Mouse (Mus musculus) heart, adult 2 months (tissue): ENCODE data around the gene Tas2r134. TPM values are rescaled to one million over a fixed set of nuclear protein-coding genes. Genes with fewer than 3 reads are reported as not detected.

Experiments used
- DNase-seq, 2 experiments: peaks; one replicate each; pipeline ENCODE4 v3.0.0; 2021
- H3K27ac ChIP-seq: fragments of 200-600 bp; 2 replicates; pipeline ENCODE4 v1.8.1; 2022
- H3K27me3 ChIP-seq: fragments of 200-500 bp; 2 replicates; pipeline ENCODE4 v1.6.1; 2012; ENCODE audit warnings: mild to moderate bottlenecking, low read length, inconsistent platforms, mixed read lengths; ENCODE audit not compliant: control insufficient read depth, insufficient read depth
- H3K36me3 ChIP-seq: fragments of 200-500 bp; 2 replicates; pipeline ENCODE4 v1.6.1; 2012; ENCODE audit warnings: low read length, inconsistent platforms; ENCODE audit not compliant: control insufficient read depth, insufficient read depth
- H3K4me1 ChIP-seq: fragments of 200-500 bp; 2 replicates; pipeline ENCODE4 v1.6.1; 2011; ENCODE audit warnings: low read length; ENCODE audit not compliant: control insufficient read depth, insufficient read depth
- H3K4me3 ChIP-seq: fragments of 200-600 bp; 2 replicates; pipeline ENCODE4 v1.8.1; 2022
- H3K79me2 ChIP-seq: fragments of 200-500 bp; replicated peaks from 2 replicates; pipeline ENCODE4 v1.6.1; 2012; ENCODE audit warnings: mild to moderate bottlenecking, inconsistent platforms, low read length, moderate library complexity, mixed read lengths; ENCODE audit not compliant: control insufficient read depth, insufficient read depth
- H3K9ac ChIP-seq: fragments of 200-500 bp; 2 replicates; pipeline ENCODE4 v1.6.1; 2012; ENCODE audit warnings: low read depth, mild to moderate bottlenecking, control low read depth, inconsistent platforms, low read length, mixed read lengths
- CTCF ChIP-seq: fragments of 200-600 bp; IDR thresholded peaks from 2 replicates; pipeline ENCODE4 v1.8.1; 2022; ENCODE audit warnings: antibody characterized with exemption, mild to moderate bottlenecking, moderate library complexity
- EP300 ChIP-seq: fragments of 200-500 bp; IDR thresholded peaks from 2 replicates; pipeline ENCODE4 v1.6.1; 2011; ENCODE audit warnings: low read depth, low read length, control low read depth; ENCODE audit not compliant: insufficient read depth
- POLR2A ChIP-seq: fragments of 200-500 bp; IDR thresholded peaks from 2 replicates; pipeline ENCODE4 v1.6.1; 2011; ENCODE audit warnings: mild to moderate bottlenecking, low read depth, low read length, control low read depth; ENCODE audit not compliant: insufficient read depth
- WGBS: fragments of 180-500 bp; shearing (Covaris S2); methylation state at CpG from one replicate; pipeline ENCODE4 v1.1.7; 2018; 5-methylcytosine and 5-hydroxymethylcytosine counted together
- intact Hi-C: fragments of 180-260 bp; cut with DNase I; formaldehyde crosslinking; loops from one replicate; pipeline ENCODE4 v1.15.1; 2025
- polyA plus RNA-seq: library from polyadenylated mRNA; depleted of rRNA; stranded (reverse); fragments of >200 nt; gene quantifications from 2 replicates; pipeline ENCODE4 v1.2.3, GENCODE M21; 2012
- total RNA-seq, 2 experiments: library from RNA; stranded (reverse); gene quantifications; 2 replicates each; pipeline ENCODE4 v1.2.3; 2021

The Tas2r134 gene
- total and polyA plus RNA-seq, 3 experiments = not detected

DNA sequence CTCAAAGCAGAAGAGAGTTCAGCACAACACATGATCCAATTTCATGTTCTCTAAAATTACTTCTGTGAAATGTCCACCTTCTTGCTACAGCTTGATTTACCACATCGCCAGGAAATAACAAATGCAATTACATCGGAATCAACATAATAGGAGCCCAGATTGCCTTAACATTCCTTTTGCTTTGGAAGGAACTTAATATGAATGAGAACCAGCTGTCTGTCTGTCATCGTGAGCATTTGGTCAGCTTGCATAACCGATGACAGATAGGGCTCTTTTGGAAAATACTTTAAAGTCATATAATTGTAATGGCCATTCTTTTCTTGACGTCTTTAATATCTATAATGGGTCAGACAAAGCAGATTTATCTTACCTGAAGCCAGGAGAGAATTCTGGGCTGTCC lies 31.0 kb downstream of the Tas2r134 start:
- Histone ChIP-seq H3K4me1 (no peaks in the 10 kb centered on the region), H3K27ac (no peak overlapping the region), H3K36me3 (no peaks in the 10 kb centered on the region), H3K9ac (no peak overlapping the region), H3K4me3 (no peak overlapping the region), H3K27me3 (no peaks in the 10 kb centered on the region), H3K79me2 (no peaks in the 10 kb centered on the region)
- DNase-seq = no peak
- 70% methylated on average over 5 of the region's 5 CpGs for WGBS
- no peak for TF ChIP-seq CTCF
- TF ChIP-seq POLR2A = no peak
- TF ChIP-seq EP300 = no peak
- intact Hi-C loops = no loop called here

DNA sequence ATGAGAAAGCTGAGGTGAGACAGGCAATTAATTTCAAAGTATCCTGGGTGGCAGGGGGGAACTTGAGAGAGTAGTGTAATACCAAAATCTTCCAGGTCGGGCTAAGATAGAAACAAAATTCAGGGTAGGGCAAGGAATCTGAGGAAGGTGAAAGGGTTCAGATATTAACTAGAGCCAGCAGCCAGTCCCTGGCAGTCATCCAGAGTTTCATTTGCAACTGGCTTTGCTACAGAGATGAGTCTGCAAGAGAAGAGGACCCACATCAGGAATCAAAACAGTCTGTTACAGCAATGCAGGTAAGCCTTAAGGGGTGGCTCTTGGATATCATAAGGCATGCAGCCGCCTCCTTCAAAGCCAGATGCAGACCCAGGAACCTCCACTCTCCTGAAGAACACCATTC lies 47.0 kb downstream of the Tas2r134 start:
- no peaks in the 10 kb centered on the region; the same call in 1 of the 2 replicates for H3K4me1 ChIP-seq
- DNase-seq = peak in 1 of 2 experiments; percentile 7
- intact Hi-C loops = no loop called here
- no peaks in the 10 kb centered on the region for H3K79me2 ChIP-seq
- H3K36me3 ChIP-seq = no peaks in the 10 kb centered on the region
- H3K27me3 ChIP-seq = no peaks in the 10 kb centered on the region
- TF ChIP-seq POLR2A (no peak), EP300 (no peak), CTCF (no peak)
- no peak overlapping the region for H3K27ac ChIP-seq
- H3K4me3 ChIP-seq = no peak overlapping the region
- WGBS = 58% methylated on average over 2 of the region's 2 CpGs
- H3K9ac ChIP-seq = no peak overlapping the region
